19 mouse cellular contexts compared by ENCODE assay signal in the genomic region with DNA sequence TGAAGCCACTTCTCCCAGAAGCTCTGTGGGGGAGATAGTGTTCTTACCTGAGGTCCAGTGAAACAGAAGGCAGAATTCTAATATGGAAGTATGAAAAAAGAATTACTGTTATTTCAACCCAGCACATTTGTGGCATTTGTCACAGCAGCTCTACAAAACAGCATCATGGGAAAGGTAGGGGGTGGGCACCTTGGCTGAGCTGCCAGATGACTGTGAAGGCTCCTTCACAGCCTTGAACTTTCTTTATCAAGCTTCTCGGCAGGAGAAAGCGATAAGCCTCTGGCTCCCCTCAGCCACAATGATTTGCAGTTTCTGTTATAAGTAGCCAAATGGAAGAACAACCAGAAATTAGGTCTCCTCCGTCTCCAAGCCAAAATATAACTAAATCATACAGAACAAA.
DNase-seq lines count a peak whose midpoint lies in the region; ATAC-seq lines count a peak whose summit lies in the region.
"Had no signal": no experiment of that assay in that cellular context is flagged by ENCODE, and none has a peak within 500 bp of the region (broad histone marks: within the 10 kb centered on the region; RNA-seq: fewer than 3 reads in every experiment).

No protein-coding gene starts in this region.

- DNase-seq in adrenal gland, adult 2 months, result peak; percentile 34
- no peak for DNase-seq in adrenal gland, postnatal 25 days
- peak; percentile 9 for DNase-seq in testis, postnatal 14 days (ENCODE audit: low spot score)
- DNase-seq in testis, postnatal 10 days (ENCODE audit: low spot score), result no peak
- DNase-seq in gastrocnemius, postnatal 4 days (ENCODE audit: low spot score in 2 of 2), result no peak
- DNase-seq: cerebellum, adult 11 months; cerebellum, adult 9-11 months; kidney, adult 8-10 months; liver; lung, adult 2 months; lung, postnatal 10 days; right cerebral cortex, postnatal 25 days; thymus, adult 18-20 months; thymus, postnatal 25 days had no signal

- ATAC-seq in hematopoietic stem cell, adult 5-6 weeks (replicated peaks in 1 of 2; ENCODE audit: insufficient read depth in 1 of 2, low FRiP score in 2 of 2, low TSS enrichment in 1 of 2, low read depth in 1 of 2, poor library complexity in 2 of 2, severe bottlenecking in 2 of 2), result peak; percentile 66 to 84
- ATAC-seq in megakaryocyte, adult 5-6 weeks (ENCODE audit: poor library complexity, severe bottlenecking), result no peak
- ATAC-seq: forebrain, embryonic 16.5 days; hindbrain, postnatal 0 days; intestine, embryonic 15.5 days had no signal

Comparison
In these comparisons a context has a peak if more than half of its experiments do, and no peak if none do; other contexts are left out.
1. DNase-seq: peak in adrenal gland, adult 2 months (single experiment) and testis, postnatal 14 days (single experiment); none in adrenal gland, postnatal 25 days (single experiment), testis, postnatal 10 days (single experiment) and gastrocnemius, postnatal 4 days (0 of 2).